8 mouse cellular contexts compared by ENCODE assay signal in the genomic region with DNA sequence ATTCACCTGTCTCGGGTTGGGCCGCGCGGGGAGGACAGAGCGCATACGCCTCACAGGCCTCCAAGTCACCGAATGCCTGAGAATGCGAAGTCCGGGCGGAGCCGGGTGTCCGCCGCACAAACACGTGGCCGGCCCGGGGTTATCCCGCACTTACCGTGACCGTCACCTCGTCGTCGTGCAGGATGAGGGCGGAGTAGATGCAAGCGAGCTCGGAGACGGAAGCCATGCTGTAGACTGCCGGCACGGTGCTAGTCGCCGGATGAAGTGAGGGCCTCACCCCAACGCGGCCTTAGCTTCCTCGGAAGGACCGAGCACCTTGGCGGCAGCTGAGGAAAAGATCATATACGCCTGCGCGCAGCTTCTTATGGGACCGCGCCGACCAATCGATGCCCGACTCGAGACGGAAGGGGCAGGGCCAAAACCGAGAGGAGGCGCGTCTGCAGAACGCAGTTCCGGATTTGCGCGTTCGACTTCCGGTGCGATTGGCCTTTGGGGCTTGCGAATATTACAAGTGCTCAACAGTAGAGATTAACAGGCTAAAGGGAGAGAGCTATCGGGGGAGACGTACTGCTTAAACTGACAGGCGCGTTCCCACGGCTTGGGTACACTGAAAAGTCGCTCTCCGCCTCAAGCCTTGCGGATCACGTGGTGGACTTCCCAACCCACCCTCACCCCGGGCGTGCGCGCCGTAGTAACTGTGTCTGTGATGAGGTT. TPM values are rescaled to one million over a fixed set of nuclear protein-coding genes. Genes with fewer than 3 reads are reported as not detected.
A peak's percentile ranks its signal among the peaks of the same experiment; 100 is the strongest.
DNase-seq lines count a peak whose midpoint lies in the region; ATAC-seq lines count a peak whose summit lies in the region.

Gene Rplp1 (minus strand): TSS at position 340 of the 714 bp plus-strand sequence.

- H3K4me2 ChIP-seq in lung, embryonic 16.5 days (ENCODE audit: low read depth, low read length), result peak within 1 kb of the TSS; percentile 75

- H3K36me3 ChIP-seq in lung, embryonic 16.5 days (ENCODE audit: control insufficient read depth, insufficient read depth, low read length), result peaks cover 34% of the 10 kb centered on the region

- H3K4me3 ChIP-seq in lung, embryonic 16.5 days (ENCODE audit: low read length), result peak within 1 kb of the TSS; percentile 89

- H3K27ac ChIP-seq in lung, embryonic 16.5 days (ENCODE audit: low read length), result peak within 1 kb of the TSS; percentile 98

- ATAC-seq in hematopoietic stem cell, adult 5-6 weeks (replicated peaks in 1 of 2; ENCODE audit: insufficient read depth in 1 of 2, low FRiP score in 2 of 2, low TSS enrichment in 1 of 2, low read depth in 1 of 2, poor library complexity in 2 of 2, severe bottlenecking in 2 of 2), result peak; percentile 88 to 94
- peak; percentile 97 for ATAC-seq in lung, embryonic 16.5 days (ENCODE audit: low read depth)

- under 1% methylated on average over 61 of the region's 70 CpGs for WGBS in lung, embryonic 16.5 days

- peaks cover 9% of the 10 kb centered on the region for H3K4me1 ChIP-seq in lung, embryonic 16.5 days (replicated peaks; ENCODE audit: control insufficient read depth, insufficient read depth, low read length)

- H3K27me3 ChIP-seq in lung, embryonic 16.5 days (ENCODE audit: control insufficient read depth, insufficient read depth, low read depth, low read length), result no peaks in the 10 kb centered on the region

- peak; percentile 96 for DNase-seq in MEL-GATA-1-ER (ENCODE audit: extremely low read depth, low read depth)
- peak; percentile 95 for DNase-seq in cerebellum, adult 8-10 months
- peak; percentile 96 for DNase-seq in forelimb bud, embryonic 11.5 days (ENCODE audit: low read depth, low spot score)
- DNase-seq in layer of hippocampus, adult 9-10 months (ENCODE audit: low spot score), result peak; percentile 94
- DNase-seq in ovary, postnatal 10 days (ENCODE audit: low spot score), result peak; percentile 92
- peak; percentile 95 for DNase-seq in thymus, postnatal 10 days (ENCODE audit: low spot score in 2 of 2)

- H3K9me3 ChIP-seq in lung, embryonic 16.5 days (ENCODE audit: control insufficient read depth, low read length), result no peaks in the 10 kb centered on the region

- H3K9ac ChIP-seq in lung, embryonic 16.5 days (ENCODE audit: low read length), result peak within 1 kb of the TSS; percentile 90

RNA-seq across cellular contexts. Expression of gene Rplp1, which starts in this region (rescaled TPM):
- total RNA-seq in hematopoietic stem cell, adult 5-6 weeks (2017), result 4,785 and 5,477 TPM in 2 replicates
- polyA plus RNA-seq in lung, embryonic 16.5 days (2015; fragmentation: Nextera tagmentation; extraction: Ambion mirVana), result 1,274 and 1,299 TPM in 2 replicates

Comparison
In these comparisons a context has a peak if more than half of its experiments do, and no peak if none do; other contexts are left out.
1. Peak in every context shown above with its lines: DNase-seq, ATAC-seq, H3K4me3 ChIP-seq and H3K27ac ChIP-seq.